Mouse (Mus musculus) testis, postnatal 10 days (tissue): ENCODE measurements around the gene Myo1c.
A peak's percentile ranks its signal among the peaks of the same experiment; 100 is the strongest.

Experiments
- DNase-seq: peaks from one replicate; pipeline ENCODE4 v3.0.0; 2021; ENCODE audit warnings: low spot score

Gene Myo1c

GRCm38 (mm10) chr11:75650311-75650710 lies at the start of gene Myo1c:
Gene Myo1c (plus strand): TSS chr11:75650504.
- DNase-seq, result no peak

- DNase-seq, result no peak
Observed at GRCm38 (mm10) chr11:75604826-75605225, 45.5 kb upstream of the Myo1c start.

- DNase-seq, result no peak
Observed at GRCm38 (mm10) chr11:75605318-75605717, 45.0 kb upstream of the Myo1c start.

GRCm38 (mm10) chr11:75608776-75609175 lies 41.5 kb upstream of the Myo1c start:
- DNase-seq, result no peak

GRCm38 (mm10) chr11:75610021-75610420 lies 40.3 kb upstream of the Myo1c start:
- DNase-seq, result no peak

- DNase-seq, result no peak
Observed at GRCm38 (mm10) chr11:75614769-75615168, 35.5 kb upstream of the Myo1c start.

GRCm38 (mm10) chr11:75615556-75615955 lies 34.7 kb upstream of the Myo1c start:
- no peak for DNase-seq

- DNase-seq, result peak; percentile 56
Observed at GRCm38 (mm10) chr11:75619133-75619532, 31.2 kb upstream of the Myo1c start.

- no peak for DNase-seq
Observed at GRCm38 (mm10) chr11:75620136-75620780, 30.0 kb upstream of the Myo1c start.

- DNase-seq, result no peak
Observed at GRCm38 (mm10) chr11:75621426-75621825, 28.9 kb upstream of the Myo1c start.

GRCm38 (mm10) chr11:75622588-75623329 lies 27.5 kb upstream of the Myo1c start:
- DNase-seq, result no peak

- no peak for DNase-seq
Observed at GRCm38 (mm10) chr11:75624102-75624554, 26.2 kb upstream of the Myo1c start.

- no peak for DNase-seq
Observed at GRCm38 (mm10) chr11:75625820-75626219, 24.5 kb upstream of the Myo1c start.

GRCm38 (mm10) chr11:75630098-75630497 lies 20.2 kb upstream of the Myo1c start:
- DNase-seq, result no peak

GRCm38 (mm10) chr11:75630645-75631229 lies 19.6 kb upstream of the Myo1c start, which contains the start of gene Inpp5k:
Gene Inpp5k (plus strand): TSS chr11:75630988.
- DNase-seq, result peak; percentile 93

- peak; percentile 43 for DNase-seq
Observed at GRCm38 (mm10) chr11:75631561-75632225, 18.6 kb upstream of the Myo1c start.

- no peak for DNase-seq
Observed at GRCm38 (mm10) chr11:75632921-75633320, 17.4 kb upstream of the Myo1c start.

- no peak for DNase-seq
Observed at GRCm38 (mm10) chr11:75634801-75635200, 15.5 kb upstream of the Myo1c start.

- DNase-seq, result no peak
Observed at GRCm38 (mm10) chr11:75635315-75635714, 15.0 kb upstream of the Myo1c start.

GRCm38 (mm10) chr11:75643323-75643722 lies 7.0 kb upstream of the Myo1c start:
- no peak for DNase-seq

GRCm38 (mm10) chr11:75644684-75645083 lies 5.6 kb upstream of the Myo1c start:
- no peak for DNase-seq

GRCm38 (mm10) chr11:75647681-75648211 lies 2.6 kb upstream of the Myo1c start:
- DNase-seq, result no peak
